Mouse (Mus musculus) gastrocnemius, postnatal 25 days (tissue): ENCODE results near the gene Zfp740. TPM values are rescaled to one million over a fixed set of nuclear protein-coding genes. Genes with fewer than 3 reads are reported as not detected.
A peak's percentile ranks its signal among the peaks of the same experiment; 100 is the strongest.
"Not testable (repeated sequence)": the region's sequence is repeated elsewhere in the genome, so short reads cannot be mapped to it uniquely, and the experiment has no call there.

Source experiments
- DNase-seq: peaks from one replicate; pipeline ENCODE4 v3.0.0; 2022
- total RNA-seq, 2 experiments: library from RNA; stranded (reverse); gene quantifications; 1 replicate in 1 of 2; 2 replicates in 1 of 2; pipeline ENCODE4 v1.2.3; 2021

The Zfp740 gene
- total RNA-seq, 2 experiments from 2014 or later: 25.5 to 25.6 TPM

- not testable (repeated sequence) for DNase-seq
These were observed 22.6 kb downstream of the Zfp740 start for GRCm38 (mm10) chr15:102225619-102226018.

- no peak for DNase-seq
These were observed 27.6 kb downstream of the Zfp740 start for GRCm38 (mm10) chr15:102230408-102231321.

- peak; percentile 44 for DNase-seq
These were observed 28.7 kb downstream of the Zfp740 start, which contains the start of gene Itgb7 for GRCm38 (mm10) chr15:102231748-102232147. Gene Itgb7 (minus strand): TSS chr15:102231944.

DNA sequence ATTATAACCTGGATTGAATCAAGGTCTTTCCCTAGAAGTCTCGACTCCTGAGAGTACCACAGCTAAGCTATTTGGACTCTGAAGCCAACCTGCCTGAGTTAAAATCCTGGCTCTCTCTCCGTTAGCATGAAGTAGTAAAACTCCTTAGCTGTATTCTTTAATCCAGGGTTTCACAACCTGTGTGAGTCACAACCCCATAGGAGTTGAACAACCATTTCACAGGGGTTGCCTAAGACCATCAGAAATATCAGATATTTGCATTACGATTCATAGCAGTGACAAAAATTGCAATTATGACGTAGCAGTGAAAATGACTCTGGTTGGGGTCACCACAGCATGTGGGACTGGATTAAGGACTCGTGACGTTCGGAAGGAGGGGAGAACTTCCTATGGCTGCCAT, 29.7 kb downstream of the Zfp740 start:
- DNase-seq: no peak

DNA sequence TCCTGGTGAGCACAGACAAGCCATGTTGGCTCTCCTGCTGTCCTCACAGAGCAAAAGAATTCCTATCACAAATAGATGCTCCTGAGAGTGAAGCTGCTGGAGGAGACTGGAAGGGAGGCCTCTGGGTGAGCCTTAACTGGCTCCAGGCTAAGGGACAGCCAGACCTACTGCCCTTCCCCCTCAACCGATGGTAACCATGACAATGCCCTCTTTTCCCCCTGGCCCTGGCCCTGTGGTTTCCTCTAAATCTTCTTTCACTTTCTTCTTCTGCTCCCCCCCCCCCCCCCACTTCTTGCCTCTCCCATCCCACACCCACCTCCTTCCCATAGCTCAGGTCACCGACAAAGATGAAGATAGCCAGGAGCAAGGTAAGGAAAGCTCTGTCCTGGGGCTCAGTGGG, 30.8 kb downstream of the Zfp740 start:
- no peak for DNase-seq

- peak; percentile 57 for DNase-seq
These were observed 32.5 kb downstream of the Zfp740 start for GRCm38 (mm10) chr15:102235371-102236027.

DNA sequence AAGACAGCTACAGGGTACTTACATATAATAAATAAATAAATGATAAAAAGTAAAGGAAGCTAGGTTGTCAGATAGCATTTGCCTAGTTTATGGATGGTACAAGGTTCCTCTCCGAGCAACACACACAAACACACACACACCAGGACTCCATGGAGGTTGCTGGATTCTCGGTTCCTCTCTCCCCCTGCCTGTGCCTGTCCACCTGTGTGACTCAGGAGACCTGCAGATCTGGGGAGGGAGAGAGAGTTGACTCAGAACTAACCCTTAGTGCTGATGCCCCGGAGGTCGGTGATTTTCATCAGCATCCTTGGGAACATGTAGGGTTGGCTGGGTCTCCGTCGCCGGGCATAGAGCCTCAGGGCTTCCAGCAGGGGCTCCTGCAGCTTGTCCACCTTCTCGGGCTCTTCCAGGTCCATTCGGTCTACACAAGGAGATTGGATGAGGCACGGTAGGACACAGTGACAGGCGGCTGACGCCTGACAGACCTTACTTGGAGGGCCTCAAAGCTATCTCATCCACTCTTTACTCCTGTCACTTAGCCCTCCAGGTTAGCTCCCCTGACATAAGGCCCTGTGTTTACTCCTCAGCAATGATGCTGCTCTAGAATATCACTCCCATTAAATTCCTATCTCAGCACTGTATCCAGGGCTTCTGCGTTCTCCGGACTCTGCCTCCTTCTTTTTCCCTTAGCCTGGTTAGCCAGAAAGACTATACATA, 35.7 kb downstream of the Zfp740 start:
- no peak for DNase-seq

GRCm38 (mm10) chr15:102239260-102239590, 36.2 kb downstream of the Zfp740 start:
- DNase-seq: peak; percentile 62

- no peak for DNase-seq
These were observed 36.8 kb downstream of the Zfp740 start for GRCm38 (mm10) chr15:102239851-102240250.

DNA sequence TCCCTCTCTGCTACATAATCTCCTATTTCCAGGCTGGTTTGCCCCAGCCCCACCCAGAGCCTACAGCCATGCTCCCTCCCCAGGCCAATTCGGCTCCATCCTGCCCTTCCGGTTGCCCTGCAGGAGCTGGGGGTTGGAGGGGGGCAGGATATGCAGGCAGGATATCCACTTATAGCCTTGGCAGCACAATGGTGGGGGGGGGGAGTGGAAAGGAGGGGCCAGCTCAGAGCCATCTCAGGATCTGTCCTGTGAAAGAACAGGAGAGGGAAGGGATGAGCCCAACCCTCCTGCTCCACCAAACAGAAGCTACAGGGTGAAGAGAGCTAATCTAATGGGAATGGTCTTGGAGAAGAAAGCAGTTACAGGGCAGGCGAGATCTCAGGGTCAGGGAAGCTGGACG, 37.6 kb downstream of the Zfp740 start:
- DNase-seq: peak; percentile 45

- no peak for DNase-seq
These were observed 39.6 kb downstream of the Zfp740 start for GRCm38 (mm10) chr15:102242404-102243228.

- DNase-seq: peak; percentile 65
These were observed 40.5 kb downstream of the Zfp740 start for GRCm38 (mm10) chr15:102243229-102244190.

DNA sequence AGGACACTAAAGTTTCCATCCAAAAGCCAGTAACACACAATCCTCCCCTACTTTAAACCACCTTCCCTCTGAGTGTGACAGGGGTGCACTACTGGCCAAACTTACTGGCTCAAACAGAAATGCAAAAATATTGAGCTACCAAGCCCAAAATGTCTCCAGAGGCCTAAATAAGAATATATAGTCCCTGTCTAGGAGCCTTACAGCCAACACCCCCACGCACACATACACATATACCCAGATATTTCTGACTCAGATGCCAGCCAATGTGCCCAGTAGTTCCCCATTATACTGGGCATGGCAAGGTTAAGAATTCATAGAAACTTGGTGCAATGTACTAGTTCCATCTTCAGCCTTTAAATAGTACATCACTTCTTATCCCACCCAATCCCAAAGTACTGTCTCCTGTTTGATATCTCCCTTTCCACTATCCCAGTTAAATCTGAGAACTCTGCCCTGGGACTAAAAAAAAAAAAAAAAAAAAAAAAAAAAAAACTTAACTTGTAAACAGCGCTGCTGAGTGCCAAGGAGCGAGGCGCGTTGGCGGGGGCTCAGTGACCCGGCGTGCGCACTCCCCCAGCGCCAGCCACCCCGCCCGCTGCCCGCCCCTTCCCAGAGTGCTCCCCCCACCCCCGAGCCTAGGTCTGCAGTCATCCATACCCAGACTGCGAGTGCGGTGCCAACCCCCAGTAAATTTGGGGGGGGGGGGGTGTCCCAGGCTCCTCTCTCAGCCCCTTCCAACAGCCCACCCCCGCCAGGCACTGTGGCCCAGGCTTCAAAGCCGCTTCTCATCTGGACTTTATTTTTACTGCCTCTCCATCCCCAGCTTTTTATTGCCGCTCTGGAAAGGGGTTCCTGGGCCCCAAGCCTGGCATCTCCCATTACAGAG, 41.5 kb downstream of the Zfp740 start:
- peak; percentile 63 for DNase-seq

DNA sequence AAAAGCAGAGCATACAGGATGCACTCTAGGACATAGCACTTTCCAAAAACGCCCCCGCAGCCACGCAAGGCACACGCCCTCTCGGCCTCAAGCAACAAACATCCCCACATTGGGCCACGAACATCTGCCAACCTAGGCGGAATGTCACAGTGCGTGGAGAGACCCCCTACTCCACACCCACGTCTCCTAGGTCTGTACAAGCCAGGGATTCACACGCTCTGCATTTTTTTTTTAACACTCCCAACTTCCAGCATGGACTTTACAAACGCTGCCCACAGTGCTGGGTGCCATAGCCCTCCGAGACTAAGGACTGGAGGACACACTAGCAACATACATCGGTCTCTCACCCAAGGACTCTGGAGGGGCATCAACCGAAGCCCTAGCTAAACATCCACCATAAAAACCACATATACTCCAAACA, 42.4 kb downstream of the Zfp740 start:
- DNase-seq: no peak

GRCm38 (mm10) chr15:102245891-102246741, 43.1 kb downstream of the Zfp740 start:
- peak; percentile 82 for DNase-seq

DNA sequence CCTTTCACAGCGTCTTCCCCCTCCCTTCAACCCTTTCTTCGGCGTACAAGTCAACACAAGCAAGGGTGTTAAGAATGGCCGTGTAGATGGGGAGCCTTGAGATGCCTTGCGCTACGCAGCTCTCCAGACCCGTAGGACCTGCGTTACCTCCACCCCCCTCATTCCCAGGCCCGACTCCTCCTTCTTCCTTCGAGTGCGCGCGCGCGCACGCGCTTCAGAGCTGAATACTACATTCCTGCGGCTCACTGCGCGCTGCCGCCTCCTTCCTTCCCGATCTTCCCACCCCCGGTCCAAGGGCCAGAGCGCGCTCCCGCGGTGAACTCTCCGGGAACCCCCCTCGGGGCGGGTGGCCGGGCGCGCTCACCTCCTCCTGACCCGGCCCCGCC, 43.8 kb downstream of the Zfp740 start:
- peak; percentile 98 for DNase-seq

DNA sequence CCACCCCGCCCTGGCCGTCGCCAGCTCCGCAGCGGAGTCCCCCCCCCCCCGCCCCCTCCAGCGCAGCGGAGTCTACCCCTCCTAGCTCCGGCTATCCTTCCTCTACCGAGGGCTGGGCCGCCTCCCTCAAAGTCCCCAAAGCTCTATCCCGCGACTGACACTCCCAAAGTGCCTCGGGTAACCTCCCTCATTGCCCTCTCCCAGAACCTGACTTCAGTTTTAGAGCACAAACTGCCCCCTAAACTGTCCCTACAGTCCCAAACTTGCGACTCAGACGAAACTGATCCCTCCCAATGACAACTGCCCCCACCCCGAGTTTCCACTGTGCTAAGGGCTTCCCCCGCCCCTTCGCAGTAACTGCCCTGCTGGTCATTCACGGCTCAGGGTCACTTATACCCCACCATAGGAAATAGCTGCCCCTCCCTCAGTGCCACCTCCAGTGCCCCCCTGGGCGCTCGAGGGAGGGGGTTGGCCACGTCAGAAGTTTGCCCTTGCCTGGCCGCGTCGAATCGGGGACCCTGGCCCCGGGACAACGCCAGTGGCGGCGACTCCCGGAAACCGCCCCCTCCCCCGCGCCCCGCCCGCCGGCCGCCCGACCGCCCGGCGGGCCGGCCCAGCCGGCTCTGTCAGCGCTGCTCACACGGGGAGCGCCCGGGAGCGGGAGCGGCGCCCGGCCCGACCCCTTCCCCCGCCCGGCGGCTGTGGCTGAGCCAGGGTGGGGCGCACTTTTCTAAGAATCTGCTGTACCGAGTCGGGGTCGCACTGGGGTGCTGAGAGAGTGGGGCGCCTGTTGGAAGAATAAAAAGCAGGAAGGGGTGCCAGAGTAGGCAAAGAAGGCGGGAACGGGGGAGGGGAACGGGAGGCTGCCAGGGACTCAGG, 44.4 kb downstream of the Zfp740 start:
- DNase-seq: peak; percentile 83
